Mouse (Mus musculus) midbrain, embryonic 11.5 days (tissue): ENCODE results near the gene Banf1. TPM values are rescaled to one million over a fixed set of nuclear protein-coding genes. Genes with fewer than 3 reads are reported as not detected.

Experiments
- ATAC-seq: fragments of 200-750 bp; cut with Nextera tagmentation; 2 replicates; pipeline ENCODE4 v1.8.0; 2017; ENCODE audit warnings: moderate TSS enrichment, moderate library complexity; ENCODE audit not compliant: low FRiP score
- DNase-seq: peaks from one replicate; pipeline ENCODE4 v3.0.0; 2015; ENCODE audit warnings: low spot score; ENCODE audit errors: missing footprints
- H3K27ac ChIP-seq: fragments of 300-500 bp; sonication (generic); 2 replicates; pipeline ENCODE4 v1.5.1; 2014; ENCODE audit warnings: low read depth, low read length
- H3K27me3 ChIP-seq: fragments of 300-500 bp; sonication (generic); 2 replicates; pipeline ENCODE4 v1.6.1; 2014; ENCODE audit warnings: mild to moderate bottlenecking, low read length, moderate library complexity, mixed read lengths; ENCODE audit not compliant: control insufficient read depth, insufficient read depth
- H3K36me3 ChIP-seq: fragments of 300-500 bp; sonication (generic); 2 replicates; pipeline ENCODE4 v1.6.1; 2014; ENCODE audit warnings: mild to moderate bottlenecking, low read length, moderate library complexity, mixed read lengths; ENCODE audit not compliant: control insufficient read depth, insufficient read depth
- H3K4me1 ChIP-seq: fragments of 300-500 bp; sonication (generic); 2 replicates; pipeline ENCODE4 v1.6.1; 2014; ENCODE audit warnings: low read length; ENCODE audit not compliant: control insufficient read depth, insufficient read depth
- H3K4me2 ChIP-seq: fragments of 300-500 bp; sonication (generic); 2 replicates; pipeline ENCODE4 v1.6.1; 2014; ENCODE audit warnings: mild to moderate bottlenecking, moderate library complexity
- H3K4me3 ChIP-seq: fragments of 300-500 bp; sonication (generic); 2 replicates; pipeline ENCODE4 v1.5.1; 2014; ENCODE audit warnings: low read depth, low read length
- H3K9ac ChIP-seq: fragments of 300-500 bp; sonication (generic); 2 replicates; pipeline ENCODE4 v1.6.1; 2014; ENCODE audit warnings: low read length
- H3K9me3 ChIP-seq: fragments of 300-500 bp; sonication (generic); 2 replicates; pipeline ENCODE4 v1.6.1; 2016; ENCODE audit warnings: low read length; ENCODE audit not compliant: control insufficient read depth
- whole genome bisulfite sequencing: fragments of 180-500 bp; shearing (Covaris S2); extraction: QIAGEN DNeasy Blood & Tissue Kit; methylation state at CpG from one replicate; pipeline ENCODE4 v1.1.7; 2014; 5-methylcytosine and 5-hydroxymethylcytosine counted together
- polyA plus RNA-seq: library from polyadenylated mRNA; unstranded; fragments of >200 nt; fragmentation: Nextera tagmentation; extraction: Ambion mirVana; gene quantifications from 2 replicates; pipeline ENCODE4 v1.2.1, GENCODE M21; 2014

The Banf1 gene
- polyA plus RNA-seq, 1 experiment from 2014 or later: 512 TPM

DNA sequence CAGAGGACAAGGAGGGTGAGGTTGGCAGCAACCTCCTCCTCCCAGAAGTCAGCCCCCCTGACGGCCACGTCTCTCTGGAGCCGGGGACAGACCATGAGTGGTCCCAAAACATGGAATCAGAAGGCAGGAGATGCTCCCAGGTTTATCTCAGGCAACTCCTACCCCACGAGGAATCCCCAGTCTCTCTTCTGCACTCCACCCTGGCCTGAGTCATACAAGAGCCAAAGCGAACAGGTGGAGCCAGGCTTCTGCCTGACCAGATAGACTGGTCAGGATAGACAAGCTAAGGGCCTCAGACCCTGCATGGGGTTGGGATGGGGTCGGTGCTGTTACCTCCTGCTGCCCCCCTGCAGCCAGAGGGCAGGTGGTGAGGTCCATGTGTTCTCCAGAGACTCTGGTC, 18.9 kb downstream of the Banf1 start:
- H3K4me3 ChIP-seq: no peak overlapping the region
- no peak overlapping the region for H3K9ac ChIP-seq
- no peak for ATAC-seq
- WGBS: 77% methylated on average over 6 of the region's 6 CpGs
- H3K27ac ChIP-seq: no peak overlapping the region
- DNase-seq: no peak
- no peak overlapping the region for H3K4me2 ChIP-seq
- no peaks in the 10 kb centered on the region for H3K9me3 ChIP-seq
- no peaks in the 10 kb centered on the region for H3K36me3 ChIP-seq
- H3K4me1 ChIP-seq: peaks cover 4% of the 10 kb centered on the region
- H3K27me3 ChIP-seq: no peaks in the 10 kb centered on the region

GRCm38 (mm10) chr19:5345297-5346131, 21.5 kb downstream of the Banf1 start:
- Histone ChIP-seq H3K4me1 (peaks cover 4% of the 10 kb centered on the region), H3K4me2 (no peak overlapping the region), H3K27me3 (no peaks in the 10 kb centered on the region; the same call in 1 of the 2 replicates), H3K9me3 (no peaks in the 10 kb centered on the region), H3K9ac (no peak overlapping the region), H3K36me3 (no peaks in the 10 kb centered on the region), H3K4me3 (no peak overlapping the region), H3K27ac (no peak overlapping the region)
- DNase-seq: no peak
- 85% methylated on average over 6 of the region's 6 CpGs for WGBS
- no peak for ATAC-seq

GRCm38 (mm10) chr19:5341360-5341759, 25.6 kb downstream of the Banf1 start:
- Histone ChIP-seq H3K9me3 (no peaks in the 10 kb centered on the region), H3K9ac (no peak overlapping the region), H3K4me2 (no peak overlapping the region), H3K27ac (no peak overlapping the region), H3K36me3 (no peaks in the 10 kb centered on the region), H3K27me3 (no peaks in the 10 kb centered on the region; the same call in 1 of the 2 replicates), H3K4me1 (no peaks in the 10 kb centered on the region), H3K4me3 (no peak overlapping the region)
- DNase-seq (no peak), ATAC-seq (no peak)
- WGBS: 89% methylated on average over 7 of the region's 7 CpGs

DNA sequence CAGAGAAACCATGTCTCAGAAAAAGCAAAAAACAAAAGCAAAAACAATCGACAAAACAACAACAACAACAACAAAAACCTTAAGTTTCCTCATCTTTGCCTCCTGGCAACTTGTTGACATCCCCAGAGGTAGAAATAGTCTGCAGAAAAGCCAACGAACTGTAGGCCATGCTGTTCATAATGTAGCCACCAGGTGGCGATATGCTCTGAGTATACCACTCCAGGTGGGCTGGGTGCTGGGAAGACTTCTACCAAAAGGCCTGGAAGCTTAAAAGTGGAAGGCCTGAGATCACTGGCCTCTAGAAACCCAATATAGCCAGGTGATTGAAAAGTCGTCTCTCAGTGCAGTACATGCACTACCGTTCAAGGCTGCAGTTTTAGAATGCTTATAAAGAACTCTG, 29.0 kb downstream of the Banf1 start:
- WGBS: 22% methylated on average over 5 of the region's 5 CpGs
- Histone ChIP-seq H3K4me3 (no peak overlapping the region), H3K9me3 (no peaks in the 10 kb centered on the region), H3K27ac (no peak overlapping the region), H3K4me1 (no peaks in the 10 kb centered on the region), H3K27me3 (no peaks in the 10 kb centered on the region; the same call in 1 of the 2 replicates), H3K36me3 (no peaks in the 10 kb centered on the region), H3K4me2 (no peak overlapping the region), H3K9ac (no peak overlapping the region)
- no peak for ATAC-seq
- peak; percentile 94 for DNase-seq

DNA sequence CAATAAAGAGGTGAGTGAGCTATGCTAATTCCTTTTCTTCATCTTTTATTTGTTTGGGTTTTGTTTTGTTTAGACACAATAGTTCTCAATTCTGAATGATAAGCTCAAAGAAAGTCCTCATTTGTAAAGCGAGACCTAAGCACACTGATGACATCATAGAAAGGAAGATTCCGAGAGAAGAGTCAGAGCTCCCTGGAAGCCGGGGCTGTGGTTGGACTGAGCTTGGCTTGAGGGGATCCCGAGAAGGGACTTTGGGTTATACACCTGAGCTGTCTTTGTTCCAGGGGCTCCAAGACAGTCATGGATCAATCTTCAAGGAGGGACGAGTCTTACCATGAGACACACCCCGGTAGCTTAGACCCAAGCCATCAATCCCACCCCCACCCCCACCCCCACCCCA, 31.5 kb downstream of the Banf1 start, which contains the start of gene Catsper1:
Gene Catsper1, plus strand, starts transcription at position 301 of the 400 bp plus-strand sequence.
- Histone ChIP-seq H3K27me3 (no peaks in the 10 kb centered on the region), H3K9me3 (no peaks in the 10 kb centered on the region), H3K4me1 (no peaks in the 10 kb centered on the region), H3K27ac (no peak within 1 kb of the TSS), H3K4me2 (no peak within 1 kb of the TSS), H3K9ac (no peak within 1 kb of the TSS), H3K4me3 (no peak within 1 kb of the TSS), H3K36me3 (no peaks in the 10 kb centered on the region)
- ATAC-seq: no peak
- WGBS: 86% methylated on average over 6 of the region's 6 CpGs
- DNase-seq: no peak

DNA sequence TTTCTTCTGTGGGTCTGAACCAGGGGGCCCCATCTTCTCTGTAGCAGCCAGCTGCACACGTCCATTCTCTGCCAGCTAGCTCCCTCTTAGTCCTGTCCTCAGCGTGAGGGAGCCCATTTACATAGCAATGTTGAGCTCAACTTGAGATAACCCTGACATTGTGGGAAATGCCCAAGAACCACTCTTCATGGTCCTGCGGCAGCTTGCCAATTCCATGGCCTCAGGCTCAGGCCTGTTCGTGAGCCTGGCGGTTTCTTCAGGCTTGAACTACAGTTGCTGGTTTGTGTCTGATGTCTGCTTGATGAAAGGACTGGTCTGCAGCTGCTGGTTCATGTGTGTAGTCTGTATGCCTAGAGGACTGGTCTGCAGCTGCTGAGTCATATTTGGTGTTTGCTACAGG, 32.2 kb downstream of the Banf1 start:
- H3K27me3 ChIP-seq: no peaks in the 10 kb centered on the region
- H3K9me3 ChIP-seq: no peaks in the 10 kb centered on the region
- H3K27ac ChIP-seq: no peak overlapping the region
- H3K4me2 ChIP-seq: no peak overlapping the region
- H3K9ac ChIP-seq: no peak overlapping the region
- no peak for DNase-seq
- 85% methylated on average over 5 of the region's 5 CpGs for WGBS
- no peaks in the 10 kb centered on the region for H3K4me1 ChIP-seq
- no peaks in the 10 kb centered on the region for H3K36me3 ChIP-seq
- no peak overlapping the region for H3K4me3 ChIP-seq
- no peak for ATAC-seq

GRCm38 (mm10) chr19:5327970-5328369, 39.0 kb downstream of the Banf1 start:
- no peaks in the 10 kb centered on the region for H3K9me3 ChIP-seq
- ATAC-seq: no peak
- H3K27me3 ChIP-seq: no peaks in the 10 kb centered on the region

DNA sequence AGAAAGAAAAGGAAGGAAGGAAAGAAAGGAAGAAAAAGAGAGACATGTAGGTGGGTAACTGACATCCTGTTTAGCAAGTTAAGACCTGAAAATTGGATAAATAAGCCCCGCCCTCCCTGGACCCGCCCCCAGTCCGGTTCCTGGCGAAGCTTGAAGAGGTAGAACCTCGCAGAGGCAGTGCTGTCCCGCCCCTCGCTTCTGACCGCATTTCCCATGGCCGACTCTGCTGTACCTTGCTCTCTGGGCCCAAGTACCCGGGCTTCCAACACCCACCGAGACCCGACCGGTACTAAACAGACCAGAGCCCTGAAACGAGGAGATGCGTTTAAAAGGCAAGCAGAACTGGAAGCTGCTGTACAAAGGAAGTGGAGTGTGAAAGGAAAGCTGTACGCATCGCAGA, 43.2 kb downstream of the Banf1 start:
- Histone ChIP-seq H3K9me3 (no peaks in the 10 kb centered on the region), H3K36me3 (no peaks in the 10 kb centered on the region), H3K9ac (no peak overlapping the region), H3K4me3 (no peak overlapping the region), H3K4me2 (no peak overlapping the region), H3K4me1 (no peaks in the 10 kb centered on the region), H3K27ac (no peak overlapping the region), H3K27me3 (no peaks in the 10 kb centered on the region)
- 57% methylated on average over 17 of the region's 17 CpGs for WGBS
- DNase-seq (no peak), ATAC-seq (no peak)

More at GRCm38 (mm10) chr19:5327970-5328369, 39.0 kb downstream of the Banf1 start:
- no peaks in the 10 kb centered on the region for H3K4me1 ChIP-seq
- H3K4me2 ChIP-seq: no peak overlapping the region
- H3K27ac ChIP-seq: no peak overlapping the region
- no peak overlapping the region for H3K4me3 ChIP-seq
- H3K36me3 ChIP-seq: no peaks in the 10 kb centered on the region
- no peak overlapping the region for H3K9ac ChIP-seq
- WGBS: 77% methylated on average over 19 of the region's 19 CpGs
- no peak for DNase-seq
